Mouse (Mus musculus) kidney, embryonic 14.5 days (tissue): ENCODE results near the gene Gm1043. TPM values are rescaled to one million over a fixed set of nuclear protein-coding genes. Genes with fewer than 3 reads are reported as not detected.

Source experiments
- ATAC-seq: fragments of 200-750 bp; cut with Nextera tagmentation; 2 replicates; pipeline ENCODE4 v1.8.0; 2017; ENCODE audit warnings: moderate number of reproducible peaks, mild to moderate bottlenecking, moderate TSS enrichment, moderate library complexity; ENCODE audit not compliant: low FRiP score, low TSS enrichment
- H3K27ac ChIP-seq: fragments of 300-500 bp; sonication (generic); 2 replicates; pipeline ENCODE4 v1.5.1; 2014; ENCODE audit warnings: low read depth, mild to moderate bottlenecking, low read length, moderate library complexity, mixed read lengths
- H3K27me3 ChIP-seq: fragments of 300-500 bp; sonication (generic); 2 replicates; pipeline ENCODE4 v1.6.1; 2014; ENCODE audit warnings: mild to moderate bottlenecking, low read length; ENCODE audit not compliant: control insufficient read depth, insufficient read depth
- H3K36me3 ChIP-seq: fragments of 300-500 bp; sonication (generic); 2 replicates; pipeline ENCODE4 v1.6.1; 2014; ENCODE audit warnings: low read length, mixed read lengths; ENCODE audit not compliant: control insufficient read depth, insufficient read depth
- H3K4me1 ChIP-seq: fragments of 300-500 bp; sonication (generic); 2 replicates; pipeline ENCODE4 v1.6.1; 2014; ENCODE audit warnings: low read length, mixed read lengths; ENCODE audit not compliant: control insufficient read depth, insufficient read depth
- H3K4me2 ChIP-seq: fragments of 300-500 bp; sonication (generic); replicated peaks from 2 replicates; pipeline ENCODE4 v1.6.1; 2014; ENCODE audit warnings: low read depth, mild to moderate bottlenecking, low read length
- H3K4me3 ChIP-seq: fragments of 300-500 bp; sonication (generic); 2 replicates; pipeline ENCODE4 v1.5.1; 2014; ENCODE audit warnings: mild to moderate bottlenecking, low read length
- H3K9ac ChIP-seq: fragments of 300-500 bp; sonication (generic); 2 replicates; pipeline ENCODE4 v1.6.1; 2014; ENCODE audit warnings: low read depth, mild to moderate bottlenecking, low read length, moderate library complexity
- H3K9me3 ChIP-seq: fragments of 300-500 bp; sonication (generic); 2 replicates; pipeline ENCODE4 v1.6.1; 2016; ENCODE audit warnings: low read length; ENCODE audit not compliant: control insufficient read depth
- WGBS: fragments of 180-500 bp; shearing (Covaris S2); extraction: QIAGEN DNeasy Blood & Tissue Kit; methylation state at CpG from one replicate; pipeline ENCODE4 v1.1.7; 2014; 5-methylcytosine and 5-hydroxymethylcytosine counted together
- polyA plus RNA-seq: library from polyadenylated mRNA; unstranded; fragments of >200 nt; fragmentation: Nextera tagmentation; extraction: Ambion mirVana; gene quantifications from 2 replicates; pipeline ENCODE4 v1.2.1, GENCODE M21; 2014

Gm1043 gene
- polyA plus RNA-seq, 1 experiment from 2014 or later = not detected

- Histone ChIP-seq H3K4me2 (0 out of 2 replicates have a peak overlapping the region, but pooled peaks have one; percentile 10), H3K9me3 (no peaks in the 10 kb centered on the region), H3K4me3 (no peak overlapping the region), H3K27me3 (no peaks in the 10 kb centered on the region), H3K4me1 (peaks cover 26% of the 10 kb centered on the region; the same call in 1 of the 2 replicates), H3K27ac (no peak overlapping the region), H3K36me3 (no peaks in the 10 kb centered on the region), H3K9ac (no peak overlapping the region)
- peak; percentile 34; the same call in 1 of the 2 replicates for ATAC-seq
- WGBS = 25% methylated on average over 10 of the region's 10 CpGs
These were observed 111.6 kb downstream of the Gm1043 start for GRCm38 (mm10) chr5:37196666-37197250.

- Histone ChIP-seq H3K27me3 (no peaks in the 10 kb centered on the region), H3K36me3 (no peaks in the 10 kb centered on the region), H3K4me1 (peaks cover 26% of the 10 kb centered on the region; the same call in 1 of the 2 replicates), H3K27ac (no peak overlapping the region), H3K4me2 (no peak overlapping the region), H3K4me3 (no peak overlapping the region), H3K9me3 (no peaks in the 10 kb centered on the region), H3K9ac (no peak overlapping the region)
- ATAC-seq = no peak
- 65% methylated on average over 3 of the region's 3 CpGs for WGBS
These were observed 112.3 kb downstream of the Gm1043 start for GRCm38 (mm10) chr5:37197423-37197822.

DNA sequence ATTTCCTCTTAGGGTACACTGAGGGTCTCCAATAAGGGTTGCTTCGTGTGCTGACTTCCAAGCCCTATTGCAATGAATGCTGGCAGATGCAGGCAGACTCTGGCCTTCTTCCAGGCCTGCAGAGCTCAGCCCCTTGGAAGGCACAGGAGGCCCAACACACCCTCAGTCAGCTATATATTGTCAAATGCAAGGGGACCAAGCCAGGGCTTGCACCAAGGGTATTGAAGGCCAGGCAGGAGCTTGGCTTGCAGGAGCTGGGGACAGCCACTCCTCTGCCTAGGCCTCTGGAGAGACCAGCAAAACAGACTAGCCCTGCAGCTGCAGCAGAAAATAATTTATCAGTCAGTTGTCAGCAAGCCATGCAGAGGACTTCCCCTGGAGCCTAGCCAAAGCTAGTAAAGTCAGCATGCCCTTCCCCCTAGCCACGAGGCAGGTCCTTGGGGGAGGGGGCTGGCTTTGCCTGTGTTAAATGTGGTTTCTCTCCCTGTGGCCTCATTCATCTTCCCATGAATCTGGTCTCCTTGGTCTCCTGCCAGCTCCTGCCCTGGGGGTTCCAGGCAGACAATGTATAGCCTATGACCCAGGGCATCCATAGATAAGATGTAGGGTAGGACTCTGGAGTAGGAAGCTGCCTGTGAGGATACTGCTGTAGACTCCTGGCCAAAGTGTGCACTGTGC is 113.0 kb downstream of the Gm1043 start:
- H3K36me3 ChIP-seq = no peaks in the 10 kb centered on the region
- no peak overlapping the region for H3K9ac ChIP-seq
- ATAC-seq = peak; percentile 76
- 17% methylated on average over 2 of the region's 2 CpGs for WGBS
- no peak overlapping the region for H3K4me2 ChIP-seq
- no peak overlapping the region for H3K27ac ChIP-seq
- no peak overlapping the region for H3K4me3 ChIP-seq
- peaks cover 26% of the 10 kb centered on the region; the same call in 1 of the 2 replicates for H3K4me1 ChIP-seq
- no peaks in the 10 kb centered on the region for H3K9me3 ChIP-seq
- H3K27me3 ChIP-seq = no peaks in the 10 kb centered on the region

- no peak overlapping the region for H3K9ac ChIP-seq
- ATAC-seq = no peak
- peaks cover 16% of the 10 kb centered on the region; the same call in 1 of the 2 replicates for H3K4me1 ChIP-seq
- no peaks in the 10 kb centered on the region for H3K27me3 ChIP-seq
- no peak overlapping the region for H3K4me3 ChIP-seq
- whole genome bisulfite sequencing = 22% methylated on average over 1 of the region's 1 CpGs
- no peak overlapping the region for H3K4me2 ChIP-seq
- H3K36me3 ChIP-seq = no peaks in the 10 kb centered on the region
- H3K9me3 ChIP-seq = no peaks in the 10 kb centered on the region
- H3K27ac ChIP-seq = no peak overlapping the region
These were observed 117.1 kb downstream of the Gm1043 start for GRCm38 (mm10) chr5:37202285-37202684.

GRCm38 (mm10) chr5:37204886-37205285 is 119.7 kb downstream of the Gm1043 start:
- no peak overlapping the region for H3K4me3 ChIP-seq
- no peak overlapping the region for H3K27ac ChIP-seq
- 85% methylated on average over 7 of the region's 7 CpGs for WGBS
- no peaks in the 10 kb centered on the region for H3K27me3 ChIP-seq
- H3K9ac ChIP-seq = no peak overlapping the region
- no peaks in the 10 kb centered on the region for H3K36me3 ChIP-seq
- H3K9me3 ChIP-seq = 0 out of 2 replicates have a peak, but pooled peaks cover 4% of the 10 kb centered on the region
- H3K4me1 ChIP-seq = no peaks in the 10 kb centered on the region
- no peak for ATAC-seq
- H3K4me2 ChIP-seq = no peak overlapping the region

DNA sequence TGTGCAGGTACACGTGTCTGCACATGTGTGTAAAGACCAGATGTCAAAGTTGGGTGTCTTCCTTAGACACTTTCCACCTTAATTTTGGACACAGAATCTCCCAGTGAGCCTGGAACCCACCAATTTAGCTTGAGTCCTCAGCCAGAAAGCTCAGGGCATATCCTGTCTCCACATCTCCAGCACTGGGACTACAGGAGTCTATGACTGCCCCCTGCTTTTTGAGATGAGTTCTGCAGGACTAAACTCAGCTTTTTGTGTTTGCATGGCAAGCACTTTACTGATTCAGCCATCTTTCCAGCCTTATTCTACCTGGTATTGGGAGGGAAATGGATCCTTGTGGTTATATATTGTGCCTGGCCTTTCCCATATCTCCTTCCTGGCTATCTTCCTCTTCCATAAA is 120.2 kb downstream of the Gm1043 start:
- H3K9ac ChIP-seq = no peak overlapping the region
- no peak overlapping the region for H3K27ac ChIP-seq
- H3K4me1 ChIP-seq = no peaks in the 10 kb centered on the region
- no peaks in the 10 kb centered on the region for H3K27me3 ChIP-seq
- H3K4me3 ChIP-seq = no peak overlapping the region
- H3K36me3 ChIP-seq = no peaks in the 10 kb centered on the region
- no peak overlapping the region for H3K4me2 ChIP-seq
- 0 out of 2 replicates have a peak, but pooled peaks cover 4% of the 10 kb centered on the region for H3K9me3 ChIP-seq
- 92% methylated on average over 1 of the region's 1 CpGs for WGBS
- no peak for ATAC-seq

DNA sequence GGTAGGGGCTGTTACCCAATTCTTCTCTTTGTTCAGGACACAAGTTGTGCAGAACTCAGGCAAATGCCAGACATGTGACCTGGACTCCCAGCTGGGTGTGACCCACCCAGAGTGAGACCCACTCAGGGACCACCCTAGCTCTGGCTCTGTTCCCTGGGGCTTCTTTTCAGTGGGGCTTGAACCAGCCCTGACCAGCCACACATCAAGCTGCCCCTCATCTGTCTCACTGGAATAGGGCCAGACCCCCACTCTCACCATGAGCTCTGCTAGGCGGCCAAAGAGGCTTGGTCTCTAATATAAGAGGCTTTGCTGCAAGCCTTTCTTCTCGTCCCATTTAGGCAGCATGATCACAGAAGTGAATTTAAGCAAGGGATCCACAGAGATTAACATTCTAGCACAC is 121.2 kb downstream of the Gm1043 start:
- Histone ChIP-seq H3K4me3 (no peak overlapping the region), H3K36me3 (no peaks in the 10 kb centered on the region), H3K9me3 (0 out of 2 replicates have a peak, but pooled peaks cover 4% of the 10 kb centered on the region), H3K9ac (no peak overlapping the region), H3K27me3 (no peaks in the 10 kb centered on the region), H3K4me1 (no peaks in the 10 kb centered on the region), H3K27ac (no peak overlapping the region), H3K4me2 (no peak overlapping the region)
- ATAC-seq = no peak
- 78% methylated on average over 2 of the region's 2 CpGs for WGBS

DNA sequence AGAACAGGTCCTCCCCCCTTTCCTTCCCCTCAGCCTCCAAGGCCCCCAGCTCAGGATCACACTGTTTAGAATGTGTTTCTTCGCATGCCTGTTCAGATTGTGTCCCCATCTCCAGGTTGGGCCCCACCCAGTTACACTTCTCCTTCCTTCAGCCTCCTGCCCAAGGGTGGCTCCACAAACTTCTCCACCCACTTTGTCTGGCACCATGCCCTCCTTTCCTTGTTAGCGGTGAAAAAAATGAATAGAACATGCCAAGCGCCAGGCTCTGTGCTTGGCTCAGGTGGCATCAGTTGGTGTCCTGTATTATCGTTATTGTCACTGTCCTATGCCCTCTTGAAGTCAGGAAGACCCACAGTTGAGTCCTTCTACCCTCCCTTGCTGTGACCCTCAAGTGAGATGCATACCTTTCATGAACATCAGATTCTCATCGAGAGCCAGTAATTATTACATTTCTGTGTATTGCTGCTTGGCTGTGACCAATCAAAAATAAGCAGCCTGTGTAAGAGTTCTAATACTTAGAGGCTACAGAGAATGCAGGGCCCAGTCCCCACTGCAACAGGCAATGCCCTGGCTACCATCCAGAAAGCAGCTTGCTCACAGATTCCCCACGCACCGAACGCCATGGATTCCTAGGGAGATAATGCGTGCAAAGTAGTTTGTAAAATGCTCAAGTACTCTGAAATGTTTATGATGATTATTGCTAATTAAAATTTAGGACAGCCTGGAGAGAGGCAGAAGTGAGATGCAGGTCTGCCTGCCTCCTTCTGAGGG is 128.0 kb downstream of the Gm1043 start:
- no peak overlapping the region for H3K9ac ChIP-seq
- no peaks in the 10 kb centered on the region for H3K27me3 ChIP-seq
- H3K27ac ChIP-seq = no peak overlapping the region
- no peaks in the 10 kb centered on the region for H3K4me1 ChIP-seq
- 92% methylated on average over 9 of the region's 9 CpGs for WGBS
- H3K9me3 ChIP-seq = 0 out of 2 replicates have a peak, but pooled peaks cover 3% of the 10 kb centered on the region
- ATAC-seq = no peak
- no peak overlapping the region for H3K4me2 ChIP-seq
- H3K36me3 ChIP-seq = no peaks in the 10 kb centered on the region
- H3K4me3 ChIP-seq = no peak overlapping the region

- H3K4me2 ChIP-seq = no peak overlapping the region
- H3K27ac ChIP-seq = no peak overlapping the region
- H3K4me3 ChIP-seq = no peak overlapping the region
- H3K9me3 ChIP-seq = no peaks in the 10 kb centered on the region
- no peaks in the 10 kb centered on the region for H3K36me3 ChIP-seq
- H3K27me3 ChIP-seq = no peaks in the 10 kb centered on the region
- no peak for ATAC-seq
- WGBS = 62% methylated on average over 4 of the region's 4 CpGs
- no peaks in the 10 kb centered on the region for H3K4me1 ChIP-seq
- H3K9ac ChIP-seq = no peak overlapping the region
These were observed 128.5 kb downstream of the Gm1043 start for GRCm38 (mm10) chr5:37213709-37214103.
